Mouse (Mus musculus) megakaryocyte, embryonic 14.5 days (primary cell): ENCODE results near the gene Smarca4.

Experiments
- FLI1 ChIP-seq: IDR thresholded peaks from 2 replicates; pipeline ENCODE4 v1.6.1; 2012; ENCODE audit warnings: low read length, inconsistent platforms, mixed read lengths
- GATA1 ChIP-seq: IDR thresholded peaks from 3 replicates; pipeline ENCODE4 v1.6.1; 2012; ENCODE audit warnings: mixed read lengths, low read length, inconsistent platforms, borderline replicate concordance

GRCm38 (mm10) chr9:21733989-21734388 lies 118.0 kb downstream of the Smarca4 start:
- TF ChIP-seq GATA1 (no peak), FLI1 (no peak)
